Mouse (Mus musculus): Measurements from ENCODE around the gene Atxn7l3b. TPM values are rescaled to one million over a fixed set of nuclear protein-coding genes. Genes with fewer than 3 reads are reported as not detected.
A peak's percentile ranks its signal among the peaks of the same experiment; 100 is the strongest.

Gene Atxn7l3b
- polyA plus RNA-seq, 1 experiment from 2014 or later = 181 TPM

- Histone ChIP-seq H3K4me2 (ENCODE audit: low read depth, low read length) (peak overlapping the region; percentile 81), H3K27ac (ENCODE audit: low read length) (no peak overlapping the region), H3K4me3 (ENCODE audit: low read length) (peak overlapping the region; percentile 91), H3K9me3 (ENCODE audit: control insufficient read depth, low read length) (no peaks in the 10 kb centered on the region), H3K4me1 (replicated peaks; ENCODE audit: control insufficient read depth, insufficient read depth, low read length) (peaks cover 24% of the 10 kb centered on the region), H3K36me3 (ENCODE audit: control insufficient read depth, insufficient read depth, low read length) (peaks cover 23% of the 10 kb centered on the region), H3K9ac (ENCODE audit: low read length) (no peak overlapping the region), H3K27me3 (ENCODE audit: control insufficient read depth, insufficient read depth, low read depth, low read length) (no peaks in the 10 kb centered on the region)
- no peak for ATAC-seq (ENCODE audit: low read depth)
Measured at GRCm38 (mm10) chr10:112926961-112927360, 1.8 kb downstream of the Atxn7l3b start.

DNA sequence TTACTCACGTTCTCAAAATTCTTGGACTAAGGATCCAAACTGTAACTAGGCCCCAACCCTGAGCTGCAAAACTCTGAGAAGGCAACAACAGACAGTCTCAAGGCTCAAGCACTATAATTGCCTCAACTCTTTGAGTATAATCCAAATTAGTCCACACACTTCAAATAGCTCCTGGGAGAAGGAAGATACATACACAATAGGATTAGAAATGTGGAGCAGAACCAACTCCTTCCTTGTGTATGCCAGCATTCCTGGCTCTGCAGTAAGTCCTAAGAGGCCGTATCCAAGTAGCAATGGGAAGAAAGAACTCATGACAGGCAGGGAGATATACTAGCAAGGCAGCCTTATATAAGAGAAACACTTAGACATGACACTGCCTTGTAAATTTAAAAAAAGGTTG lies 2.5 kb downstream of the Atxn7l3b start:
- no peak for ATAC-seq (ENCODE audit: low read depth)
- WGBS = 78% methylated on average over 2 of the region's 2 CpGs

DNA sequence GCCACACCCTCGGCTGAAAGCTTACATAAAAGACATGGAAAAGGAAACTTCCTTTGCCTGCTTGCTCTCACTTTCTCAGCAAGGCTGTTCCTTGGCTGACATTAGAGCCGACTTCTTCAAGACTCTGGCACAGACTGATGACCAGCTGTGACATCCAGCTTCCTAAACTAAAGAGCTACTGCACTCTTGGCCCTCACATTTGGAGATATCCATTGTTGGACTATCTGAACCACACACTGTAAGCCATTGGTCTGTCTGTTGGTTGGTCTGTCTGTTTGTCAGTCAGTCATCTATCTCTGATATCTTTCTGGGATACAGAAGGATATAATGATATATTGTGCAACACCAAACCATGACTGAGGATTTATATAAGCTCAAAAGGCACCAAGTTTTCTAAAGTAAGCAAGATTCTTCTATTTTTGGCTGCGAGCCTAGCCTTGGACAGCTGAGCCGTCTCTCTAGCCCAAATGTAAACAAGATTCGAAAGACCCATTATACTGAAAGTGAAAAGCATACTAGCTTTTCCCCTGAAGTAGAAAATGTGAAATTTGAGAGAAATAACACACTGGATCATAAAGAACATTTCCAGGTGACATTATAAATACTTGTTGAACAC lies 12.1 kb downstream of the Atxn7l3b start:
- WGBS = 33% methylated on average over 5 of the region's 5 CpGs
- Histone ChIP-seq H3K4me2 (ENCODE audit: low read depth, low read length) (no peak overlapping the region), H3K36me3 (ENCODE audit: control insufficient read depth, insufficient read depth, low read length) (no peaks in the 10 kb centered on the region), H3K4me1 (replicated peaks; ENCODE audit: control insufficient read depth, insufficient read depth, low read length) (peaks cover 5% of the 10 kb centered on the region; the same call in 1 of the 2 replicates), H3K27me3 (ENCODE audit: control insufficient read depth, insufficient read depth, low read depth, low read length) (no peaks in the 10 kb centered on the region), H3K27ac (ENCODE audit: low read length) (peak overlapping the region; percentile 32), H3K4me3 (ENCODE audit: low read length) (no peak overlapping the region), H3K9ac (ENCODE audit: low read length) (no peak overlapping the region), H3K9me3 (ENCODE audit: control insufficient read depth, low read length) (no peaks in the 10 kb centered on the region)
- ATAC-seq (ENCODE audit: low read depth) = peak; percentile 97

More for the DNA sequence above, 2.5 kb downstream of the Atxn7l3b start:
- H3K9me3 ChIP-seq (ENCODE audit: control insufficient read depth, low read length) = no peaks in the 10 kb centered on the region
- H3K27me3 ChIP-seq (ENCODE audit: control insufficient read depth, insufficient read depth, low read depth, low read length) = no peaks in the 10 kb centered on the region
- H3K4me3 ChIP-seq (ENCODE audit: low read length) = no peak overlapping the region
- no peak overlapping the region for H3K9ac ChIP-seq (ENCODE audit: low read length)
- H3K27ac ChIP-seq (ENCODE audit: low read length) = no peak overlapping the region
- peaks cover 24% of the 10 kb centered on the region for H3K4me1 ChIP-seq (replicated peaks; ENCODE audit: control insufficient read depth, insufficient read depth, low read length)
- peaks cover 23% of the 10 kb centered on the region for H3K36me3 ChIP-seq (ENCODE audit: control insufficient read depth, insufficient read depth, low read length)
- H3K4me2 ChIP-seq (ENCODE audit: low read depth, low read length) = peak overlapping the region; percentile 25

DNA sequence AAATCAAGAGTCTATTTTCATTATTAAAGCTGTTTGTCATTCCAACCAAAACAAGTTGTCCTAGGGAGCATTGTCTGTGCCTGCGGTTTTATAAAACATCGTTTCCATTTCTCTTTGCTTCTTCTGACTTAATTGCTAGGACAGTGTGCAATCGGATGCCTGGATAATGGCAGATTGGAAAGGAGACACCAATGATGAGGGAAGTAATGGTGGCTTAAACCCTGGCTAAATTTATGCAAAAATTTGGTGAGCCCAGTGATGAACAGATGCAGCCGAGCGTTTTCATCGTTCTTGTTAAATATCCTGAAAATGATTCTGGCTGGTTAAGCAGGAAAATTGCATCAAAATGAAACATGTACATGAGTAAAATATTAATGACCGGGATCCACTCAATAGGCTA lies 28.6 kb downstream of the Atxn7l3b start:
- 91% methylated on average over 7 of the region's 7 CpGs for WGBS
- Histone ChIP-seq H3K4me1 (replicated peaks; ENCODE audit: control insufficient read depth, insufficient read depth, low read length) (no peaks in the 10 kb centered on the region), H3K27ac (ENCODE audit: low read length) (no peak overlapping the region), H3K36me3 (ENCODE audit: control insufficient read depth, insufficient read depth, low read length) (no peaks in the 10 kb centered on the region), H3K4me2 (ENCODE audit: low read depth, low read length) (no peak overlapping the region), H3K27me3 (ENCODE audit: control insufficient read depth, insufficient read depth, low read depth, low read length) (no peaks in the 10 kb centered on the region), H3K9me3 (ENCODE audit: control insufficient read depth, low read length) (no peaks in the 10 kb centered on the region), H3K9ac (ENCODE audit: low read length) (no peak overlapping the region), H3K4me3 (ENCODE audit: low read length) (no peak overlapping the region)
- no peak for ATAC-seq (ENCODE audit: low read depth)

DNA sequence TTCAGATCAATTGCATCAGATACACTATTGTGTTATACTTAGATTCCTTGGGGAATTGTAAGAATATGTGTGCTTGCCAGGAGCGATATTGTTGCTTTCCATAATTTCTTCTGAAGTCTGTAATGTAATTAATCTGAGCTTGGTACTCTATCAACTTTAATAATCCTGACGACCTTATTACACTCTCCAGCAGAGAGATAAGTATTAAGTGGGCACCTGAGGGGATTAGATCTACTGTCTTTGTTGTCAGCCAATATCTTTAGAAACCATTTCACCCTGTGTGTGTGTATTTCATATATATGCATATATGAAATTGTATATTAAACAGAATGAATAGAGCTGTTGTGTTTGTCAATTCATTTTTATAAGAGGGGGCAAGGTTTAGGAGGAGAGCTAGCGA lies 29.0 kb downstream of the Atxn7l3b start:
- H3K27ac ChIP-seq (ENCODE audit: low read length) = no peak overlapping the region
- 73% methylated on average over 3 of the region's 3 CpGs for WGBS
- H3K4me1 ChIP-seq (replicated peaks; ENCODE audit: control insufficient read depth, insufficient read depth, low read length) = no peaks in the 10 kb centered on the region
- H3K4me2 ChIP-seq (ENCODE audit: low read depth, low read length) = no peak overlapping the region
- H3K9me3 ChIP-seq (ENCODE audit: control insufficient read depth, low read length) = no peaks in the 10 kb centered on the region
- no peaks in the 10 kb centered on the region for H3K27me3 ChIP-seq (ENCODE audit: control insufficient read depth, insufficient read depth, low read depth, low read length)
- H3K4me3 ChIP-seq (ENCODE audit: low read length) = no peak overlapping the region
- H3K9ac ChIP-seq (ENCODE audit: low read length) = no peak overlapping the region
- no peaks in the 10 kb centered on the region for H3K36me3 ChIP-seq (ENCODE audit: control insufficient read depth, insufficient read depth, low read length)
- ATAC-seq (ENCODE audit: low read depth) = no peak

- WGBS = 59% methylated on average over 4 of the region's 4 CpGs
Measured at GRCm38 (mm10) chr10:112896636-112897035, 32.2 kb downstream of the Atxn7l3b start.

DNA sequence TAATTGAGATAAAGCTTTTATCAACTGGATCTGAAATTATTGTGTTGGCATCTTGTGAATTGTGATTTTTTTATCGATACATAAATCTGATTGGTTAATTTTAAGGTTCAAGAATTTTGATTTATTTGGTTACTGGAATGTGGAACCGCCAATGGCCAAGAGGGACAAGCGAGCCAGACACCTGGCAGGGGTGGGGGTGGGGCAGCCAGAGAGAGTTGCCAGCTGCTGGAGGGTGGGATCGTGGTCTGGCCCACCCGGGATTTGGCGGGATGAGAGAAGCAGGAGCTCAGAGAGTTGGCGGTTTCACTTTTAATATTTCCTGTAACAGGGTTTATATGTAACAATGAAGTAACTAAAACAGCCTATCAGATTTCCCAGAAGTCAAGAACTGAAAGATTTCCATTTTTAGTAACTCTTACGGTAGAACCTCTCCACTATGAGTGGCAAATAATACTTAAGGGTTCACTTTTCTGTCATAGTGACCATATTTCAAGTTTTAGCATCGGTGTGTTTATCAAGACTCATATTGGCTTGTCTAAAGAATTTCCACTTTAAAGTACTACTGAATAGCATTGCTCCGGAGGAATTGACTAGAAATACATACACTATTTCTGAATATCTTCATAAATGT lies 35.1 kb downstream of the Atxn7l3b start:
- Histone ChIP-seq H3K27ac (ENCODE audit: low read length) (peak overlapping the region; percentile 59), H3K4me2 (ENCODE audit: low read depth, low read length) (no peak overlapping the region), H3K27me3 (ENCODE audit: control insufficient read depth, insufficient read depth, low read depth, low read length) (no peaks in the 10 kb centered on the region), H3K9ac (ENCODE audit: low read length) (no peak overlapping the region), H3K4me1 (replicated peaks; ENCODE audit: control insufficient read depth, insufficient read depth, low read length) (no peaks in the 10 kb centered on the region), H3K9me3 (ENCODE audit: control insufficient read depth, low read length) (no peaks in the 10 kb centered on the region), H3K36me3 (ENCODE audit: control insufficient read depth, insufficient read depth, low read length) (no peaks in the 10 kb centered on the region), H3K4me3 (ENCODE audit: low read length) (peak overlapping the region; percentile 29; the same call in 1 of the 2 replicates)
- ATAC-seq (ENCODE audit: low read depth) = peak; percentile 56
- WGBS = 59% methylated on average over 10 of the region's 10 CpGs

More at GRCm38 (mm10) chr10:112896636-112897035, 32.2 kb downstream of the Atxn7l3b start:
- Histone ChIP-seq H3K4me3 (ENCODE audit: low read length) (no peak overlapping the region), H3K9me3 (ENCODE audit: control insufficient read depth, low read length) (no peaks in the 10 kb centered on the region), H3K9ac (ENCODE audit: low read length) (no peak overlapping the region), H3K27me3 (ENCODE audit: control insufficient read depth, insufficient read depth, low read depth, low read length) (no peaks in the 10 kb centered on the region), H3K4me1 (replicated peaks; ENCODE audit: control insufficient read depth, insufficient read depth, low read length) (no peaks in the 10 kb centered on the region), H3K27ac (ENCODE audit: low read length) (no peak overlapping the region), H3K36me3 (ENCODE audit: control insufficient read depth, insufficient read depth, low read length) (no peaks in the 10 kb centered on the region), H3K4me2 (ENCODE audit: low read depth, low read length) (no peak overlapping the region)
- no peak for ATAC-seq (ENCODE audit: low read depth)

DNA sequence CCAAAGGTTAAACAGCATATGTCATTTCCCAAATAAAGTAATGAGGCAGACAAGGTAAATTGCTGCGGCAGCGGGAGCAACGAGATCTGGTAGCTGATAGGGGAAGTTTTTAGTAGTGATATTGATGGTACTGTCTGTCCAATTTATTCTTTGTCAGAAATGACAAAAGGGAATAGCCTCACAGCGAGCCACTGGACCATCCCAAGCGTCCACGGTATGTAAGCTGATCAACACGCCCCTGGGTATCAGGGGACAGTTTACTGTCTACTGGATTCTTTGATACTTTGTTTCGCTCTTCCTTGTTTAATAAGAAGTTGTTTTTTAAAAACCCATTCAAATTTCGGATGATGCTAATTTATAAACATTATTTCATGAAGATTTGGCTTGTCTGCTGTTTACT lies 44.7 kb downstream of the Atxn7l3b start:
- no peak for ATAC-seq (ENCODE audit: low read depth)
- Histone ChIP-seq H3K9me3 (ENCODE audit: control insufficient read depth, low read length) (no peaks in the 10 kb centered on the region), H3K27ac (ENCODE audit: low read length) (no peak overlapping the region), H3K9ac (ENCODE audit: low read length) (no peak overlapping the region), H3K4me2 (ENCODE audit: low read depth, low read length) (no peak overlapping the region), H3K4me1 (replicated peaks; ENCODE audit: control insufficient read depth, insufficient read depth, low read length) (peaks cover 4% of the 10 kb centered on the region; the same call in 1 of the 2 replicates), H3K36me3 (ENCODE audit: control insufficient read depth, insufficient read depth, low read length) (no peaks in the 10 kb centered on the region), H3K4me3 (ENCODE audit: low read length) (no peak overlapping the region), H3K27me3 (ENCODE audit: control insufficient read depth, insufficient read depth, low read depth, low read length) (no peaks in the 10 kb centered on the region)
- 72% methylated on average over 9 of the region's 9 CpGs for WGBS

- H3K4me1 ChIP-seq (replicated peaks; ENCODE audit: control insufficient read depth, insufficient read depth, low read length) = peaks cover 4% of the 10 kb centered on the region; the same call in 1 of the 2 replicates
- no peaks in the 10 kb centered on the region for H3K9me3 ChIP-seq (ENCODE audit: control insufficient read depth, low read length)
- WGBS = 68% methylated on average over 3 of the region's 3 CpGs
- no peak overlapping the region for H3K4me3 ChIP-seq (ENCODE audit: low read length)
- no peaks in the 10 kb centered on the region for H3K36me3 ChIP-seq (ENCODE audit: control insufficient read depth, insufficient read depth, low read length)
- no peak overlapping the region for H3K4me2 ChIP-seq (ENCODE audit: low read depth, low read length)
- no peaks in the 10 kb centered on the region for H3K27me3 ChIP-seq (ENCODE audit: control insufficient read depth, insufficient read depth, low read depth, low read length)
- H3K27ac ChIP-seq (ENCODE audit: low read length) = no peak overlapping the region
- no peak for ATAC-seq (ENCODE audit: low read depth)
- H3K9ac ChIP-seq (ENCODE audit: low read length) = no peak overlapping the region
Measured at GRCm38 (mm10) chr10:112883688-112884004, 45.2 kb downstream of the Atxn7l3b start.

Measured in lung, embryonic 16.5 days (tissue).